Mouse (Mus musculus) cortical plate, adult 2 months (tissue): ENCODE results near the gene Nanos1. TPM values are rescaled to one million over a fixed set of nuclear protein-coding genes. Genes with fewer than 3 reads are reported as not detected.

Experiments
- H3K27ac ChIP-seq: fragments of 200-500 bp; 2 replicates; pipeline ENCODE4 v1.5.1; 2012; ENCODE audit warnings: low read length, control low read depth, inconsistent platforms; ENCODE audit not compliant: insufficient read depth
- H3K4me1 ChIP-seq: fragments of 200-500 bp; 2 replicates; pipeline ENCODE4 v1.6.1; 2011; ENCODE audit warnings: low read length; ENCODE audit not compliant: control insufficient read depth, insufficient read depth
- H3K4me3 ChIP-seq: fragments of 200-500 bp; 2 replicates; pipeline ENCODE4 v1.5.1; 2011; ENCODE audit warnings: mild to moderate bottlenecking, low read length, control low read depth; ENCODE audit not compliant: insufficient read depth
- CTCF ChIP-seq: fragments of 200-500 bp; IDR thresholded peaks from 2 replicates; pipeline ENCODE4 v1.5.1; 2011; ENCODE audit warnings: mild to moderate bottlenecking, control low read depth, low read length; ENCODE audit not compliant: insufficient read depth; ENCODE audit errors: extremely low read depth
- POLR2A ChIP-seq: fragments of 200-500 bp; IDR thresholded peaks from 2 replicates; pipeline ENCODE4 v1.6.1; 2011; ENCODE audit warnings: mild to moderate bottlenecking, low read length, control low read depth; ENCODE audit not compliant: insufficient read depth; ENCODE audit errors: extremely low read depth
- polyA plus RNA-seq: library from polyadenylated mRNA; depleted of rRNA; stranded (reverse); fragments of >200 nt; gene quantifications from 2 replicates; pipeline ENCODE4 v1.2.3, GENCODE M21; 2012

The Nanos1 gene
- polyA plus RNA-seq, 1 experiment = 18.0 TPM

GRCm38 (mm10) chr19:60787465-60788150, 31.8 kb downstream of the Nanos1 start:
- Histone ChIP-seq H3K27ac (no peak overlapping the region), H3K4me3 (no peak overlapping the region), H3K4me1 (peaks cover 2% of the 10 kb centered on the region; the same call in 1 of the 2 replicates)
- TF ChIP-seq POLR2A (no peak), CTCF (no peak)

- TF ChIP-seq CTCF = no peak
- TF ChIP-seq POLR2A = no peak
- no peak overlapping the region for H3K27ac ChIP-seq
- H3K4me3 ChIP-seq = peak overlapping the region; percentile 70; the same call in 1 of the 2 replicates
- H3K4me1 ChIP-seq = peaks cover 2% of the 10 kb centered on the region; the same call in 1 of the 2 replicates
Measured at GRCm38 (mm10) chr19:60788214-60788960, 32.6 kb downstream of the Nanos1 start.

- Histone ChIP-seq H3K27ac (peak overlapping the region; percentile 90; the same call in 1 of the 2 replicates), H3K4me3 (peak overlapping the region; percentile 70), H3K4me1 (peaks cover 2% of the 10 kb centered on the region; the same call in 1 of the 2 replicates)
- TF ChIP-seq CTCF = no peak
- no peak for TF ChIP-seq POLR2A
Measured at GRCm38 (mm10) chr19:60789452-60789851, 33.7 kb downstream of the Nanos1 start.

GRCm38 (mm10) chr19:60789919-60790506, 34.2 kb downstream of the Nanos1 start:
- TF ChIP-seq POLR2A = no peak
- no peak for TF ChIP-seq CTCF
- Histone ChIP-seq H3K27ac (peak overlapping the region; percentile 90), H3K4me3 (peak overlapping the region; percentile 70), H3K4me1 (peaks cover 2% of the 10 kb centered on the region; the same call in 1 of the 2 replicates)

GRCm38 (mm10) chr19:60790551-60791161, 34.9 kb downstream of the Nanos1 start, which contains the start of gene Eif3a:
Gene Eif3a (minus strand): TSS chr19:60790658.
- Histone ChIP-seq H3K4me1 (peaks cover 2% of the 10 kb centered on the region; the same call in 1 of the 2 replicates), H3K4me3 (peak within 1 kb of the TSS; percentile 70), H3K27ac (peak within 1 kb of the TSS; percentile 93)
- TF ChIP-seq CTCF (no peak), POLR2A (peak; percentile 94)

GRCm38 (mm10) chr19:60791164-60791563, 35.4 kb downstream of the Nanos1 start:
- Histone ChIP-seq H3K4me1 (peaks cover 2% of the 10 kb centered on the region; the same call in 1 of the 2 replicates), H3K4me3 (peak overlapping the region; percentile 70), H3K27ac (peak overlapping the region; percentile 93)
- TF ChIP-seq POLR2A (no peak), CTCF (no peak)

- Histone ChIP-seq H3K27ac (no peak overlapping the region), H3K4me3 (no peak overlapping the region), H3K4me1 (peaks cover 2% of the 10 kb centered on the region; the same call in 1 of the 2 replicates)
- TF ChIP-seq POLR2A (no peak), CTCF (no peak)
Measured at GRCm38 (mm10) chr19:60793170-60793707, 37.5 kb downstream of the Nanos1 start.

- Histone ChIP-seq H3K4me1 (no peaks in the 10 kb centered on the region), H3K27ac (no peak overlapping the region)
- no peak for TF ChIP-seq CTCF
- TF ChIP-seq POLR2A = no peak
Measured at GRCm38 (mm10) chr19:60795244-60795643, 39.5 kb downstream of the Nanos1 start.

GRCm38 (mm10) chr19:60797415-60797814, 41.6 kb downstream of the Nanos1 start:
- H3K4me1 ChIP-seq = no peaks in the 10 kb centered on the region
- no peak for TF ChIP-seq POLR2A
- no peak for TF ChIP-seq CTCF

More at GRCm38 (mm10) chr19:60795244-60795643, 39.5 kb downstream of the Nanos1 start:
- H3K4me3 ChIP-seq = no peak overlapping the region

More at GRCm38 (mm10) chr19:60797415-60797814, 41.6 kb downstream of the Nanos1 start:
- Histone ChIP-seq H3K27ac (no peak overlapping the region), H3K4me3 (no peak overlapping the region)
